Mouse (Mus musculus) layer of hippocampus, adult 9-10 months (tissue): ENCODE data around the gene Fancc.

ENCODE experiments used
- DNase-seq: peaks from one replicate; pipeline ENCODE4 v3.0.0; 2022; ENCODE audit warnings: low spot score

The Fancc gene

DNA sequence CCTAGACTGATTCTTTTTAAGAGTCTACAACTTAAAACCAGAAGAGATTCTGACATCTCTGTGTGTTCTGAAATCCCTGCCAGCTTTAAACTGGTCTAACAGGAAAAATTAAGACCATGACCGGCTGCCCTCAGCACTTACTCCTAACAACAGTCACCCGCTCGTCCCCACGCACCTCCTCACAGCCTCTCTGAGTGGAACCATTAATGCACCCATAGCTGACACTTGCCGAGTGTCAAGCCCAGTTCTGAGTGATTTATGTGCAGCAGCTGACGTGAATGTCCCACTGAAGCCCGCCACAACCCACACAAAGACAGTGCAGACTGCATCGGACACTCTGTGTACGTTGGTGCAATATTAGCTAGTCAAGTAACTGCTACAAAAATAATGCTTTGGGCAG is 251.9 kb downstream of the Fancc start:
- DNase-seq = no peak

DNA sequence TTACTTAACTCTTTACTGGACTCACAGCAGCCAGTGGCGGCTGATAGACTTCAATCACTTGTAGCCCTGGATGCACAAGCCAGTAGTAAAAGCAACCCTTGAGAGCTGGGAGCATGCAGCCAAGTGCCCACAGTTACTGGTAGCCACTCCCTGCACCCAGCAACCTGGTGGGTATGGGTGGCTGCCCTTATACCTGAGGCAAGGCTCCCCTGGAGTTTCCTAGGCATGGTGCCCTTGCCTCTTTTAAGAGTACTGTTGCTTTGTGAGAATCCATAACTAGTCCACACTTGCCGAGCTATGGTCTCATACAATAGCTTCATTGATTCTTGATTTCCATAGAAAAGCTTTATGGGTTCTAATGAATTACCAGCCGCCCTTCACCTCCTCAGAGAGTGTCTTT is 252.7 kb downstream of the Fancc start:
- DNase-seq = no peak

- no peak for DNase-seq
Measured at GRCm38 (mm10) chr13:63243586-63243985, 253.5 kb downstream of the Fancc start.

DNA sequence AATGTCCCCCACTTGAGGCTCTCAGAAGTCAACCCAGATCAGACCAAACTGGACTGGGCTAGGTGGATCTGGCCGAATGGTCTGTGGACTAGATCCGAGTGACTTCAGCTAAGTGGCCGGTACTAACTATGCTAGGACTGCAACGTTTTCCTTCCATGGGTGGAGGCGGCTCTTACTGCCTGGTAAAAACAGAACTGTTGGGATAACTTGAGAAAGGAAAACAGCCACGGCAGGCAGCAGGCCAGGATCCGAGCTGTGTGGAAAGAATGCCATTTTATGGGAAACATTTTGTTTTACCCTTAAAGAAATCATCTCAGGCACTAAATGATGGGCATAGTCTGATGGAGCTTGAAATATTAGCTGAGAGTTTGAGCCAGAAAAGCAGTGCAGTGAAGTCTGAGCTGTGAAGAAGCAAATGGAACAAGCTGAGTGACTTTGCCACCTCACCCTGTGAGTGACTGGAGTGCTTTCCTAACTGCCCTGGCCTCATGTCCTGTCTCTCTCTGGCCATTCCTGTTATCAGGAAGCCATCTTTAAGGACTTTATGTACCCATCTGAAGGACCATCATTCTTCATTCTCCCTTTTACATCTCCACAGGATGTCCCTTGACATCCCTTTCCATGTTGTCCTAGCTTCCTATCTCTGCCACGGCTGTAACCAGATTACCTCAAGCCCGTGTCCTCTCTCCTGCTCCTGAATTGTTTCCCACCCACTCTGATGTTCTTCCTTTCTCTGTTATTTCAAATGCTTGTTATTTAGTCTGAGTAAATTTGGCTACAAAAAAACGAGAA is 254.5 kb downstream of the Fancc start:
- no peak for DNase-seq

- no peak for DNase-seq
Measured at GRCm38 (mm10) chr13:63241665-63242064, 255.4 kb downstream of the Fancc start.

DNA sequence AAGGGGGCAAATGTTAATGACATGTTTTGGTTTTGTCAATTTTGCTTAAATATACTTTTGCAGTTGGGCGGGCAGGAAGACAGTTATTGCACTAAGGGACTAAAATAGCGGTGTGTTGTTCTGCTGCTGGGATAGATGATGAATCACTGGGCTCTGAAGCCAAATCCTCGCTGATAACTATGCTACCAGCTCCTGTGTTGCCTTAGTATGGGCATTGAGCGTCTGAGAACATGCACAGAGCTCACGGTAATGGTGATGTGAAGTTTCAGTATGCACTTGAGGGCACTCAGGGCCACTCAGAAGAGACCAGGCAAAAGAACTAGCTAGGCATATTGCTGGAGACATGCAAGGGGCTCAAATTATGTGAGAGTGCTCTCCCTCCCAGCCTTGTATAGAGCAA is 256.2 kb downstream of the Fancc start:
- no peak for DNase-seq

- no peak for DNase-seq
Measured at GRCm38 (mm10) chr13:63239877-63240671, 257.0 kb downstream of the Fancc start.

- DNase-seq = no peak
Measured at GRCm38 (mm10) chr13:63239301-63239804, 257.7 kb downstream of the Fancc start.

GRCm38 (mm10) chr13:63238045-63238444 is 259.0 kb downstream of the Fancc start:
- no peak for DNase-seq

DNA sequence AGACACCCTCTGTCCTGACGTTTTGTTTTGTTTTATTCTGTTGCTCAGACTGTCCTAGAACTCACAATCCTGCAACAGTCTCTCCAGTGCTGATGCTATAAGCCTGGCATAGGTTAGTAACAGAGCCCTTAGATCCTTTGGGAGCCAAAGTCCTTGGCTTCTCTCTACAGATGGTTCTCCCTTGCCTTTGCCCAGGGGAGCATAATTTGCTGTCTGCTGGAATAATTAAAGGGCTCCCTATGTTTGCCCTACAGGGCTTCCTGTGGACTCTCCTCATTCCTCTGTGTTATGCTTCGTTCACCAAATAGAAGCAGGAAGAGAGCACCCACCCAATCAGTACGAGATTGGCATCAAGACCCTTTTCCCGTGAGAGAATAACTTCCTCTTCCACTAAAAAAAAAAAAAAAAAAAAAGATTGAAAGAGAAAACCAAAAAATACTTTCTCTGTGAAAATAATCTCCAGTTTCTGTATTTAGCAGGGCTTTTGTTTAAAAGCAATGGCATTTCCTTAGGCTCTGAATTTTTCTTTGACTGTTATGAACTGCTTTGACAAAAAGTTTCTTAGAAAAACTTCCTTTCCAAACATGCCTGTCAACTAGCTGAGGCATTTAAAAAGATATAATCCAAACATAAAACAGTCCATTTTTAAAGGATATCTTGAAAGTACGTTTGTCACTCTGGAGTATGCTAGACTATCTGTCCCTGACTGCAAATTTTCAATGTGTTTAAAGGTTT is 260.8 kb downstream of the Fancc start:
- DNase-seq = no peak

- DNase-seq = no peak
Measured at GRCm38 (mm10) chr13:63235551-63235950, 261.5 kb downstream of the Fancc start.
